Mouse (Mus musculus) thymus, adult 2 months (tissue): ENCODE measurements around the gene Prkce. TPM values are rescaled to one million over a fixed set of nuclear protein-coding genes. Genes with fewer than 3 reads are reported as not detected.

Source experiments
- DNase-seq: peaks from one replicate; pipeline ENCODE4 v3.0.0; 2021
- H3K27ac ChIP-seq: fragments of 200-500 bp; 2 replicates; pipeline ENCODE4 v1.5.1; 2012; ENCODE audit warnings: low read length, control low read depth; ENCODE audit not compliant: control insufficient read depth, insufficient read depth
- H3K27me3 ChIP-seq: fragments of 200-500 bp; 2 replicates; pipeline ENCODE4 v1.6.1; 2012; ENCODE audit warnings: mild to moderate bottlenecking, low read length, moderate library complexity, mixed read lengths; ENCODE audit not compliant: control insufficient read depth, insufficient read depth
- H3K36me3 ChIP-seq: fragments of 200-500 bp; 2 replicates; pipeline ENCODE4 v1.6.1; 2012; ENCODE audit warnings: mild to moderate bottlenecking, low read length, moderate library complexity; ENCODE audit not compliant: control insufficient read depth, insufficient read depth
- H3K4me1 ChIP-seq: fragments of 200-500 bp; replicated peaks from 2 replicates; pipeline ENCODE4 v1.6.1; 2012; ENCODE audit warnings: low read length; ENCODE audit not compliant: control insufficient read depth, insufficient read depth
- H3K4me3 ChIP-seq: fragments of 200-500 bp; 2 replicates; pipeline ENCODE4 v1.5.1; 2012; ENCODE audit warnings: mild to moderate bottlenecking, low read length, control low read depth, moderate library complexity; ENCODE audit not compliant: control insufficient read depth, insufficient read depth
- CTCF ChIP-seq: fragments of 200-500 bp; IDR thresholded peaks from 2 replicates; pipeline ENCODE4 v1.5.1; 2012; ENCODE audit warnings: mild to moderate bottlenecking, control low read depth, low read length, moderate library complexity, borderline replicate concordance; ENCODE audit not compliant: control insufficient read depth, poor library complexity, insufficient read depth; ENCODE audit errors: extremely low read depth
- POLR2A ChIP-seq: fragments of 200-500 bp; IDR thresholded peaks from 2 replicates; pipeline ENCODE4 v1.6.1; 2012; ENCODE audit warnings: mild to moderate bottlenecking, low read length, control low read depth, moderate library complexity; ENCODE audit not compliant: control insufficient read depth, poor library complexity, insufficient read depth; ENCODE audit errors: extremely low read depth
- whole genome bisulfite sequencing: fragments of 180-500 bp; shearing (Covaris S2); methylation state at CpG from one replicate; pipeline ENCODE4 v1.1.7; 2018; 5-methylcytosine and 5-hydroxymethylcytosine counted together
- polyA plus RNA-seq: library from polyadenylated mRNA; depleted of rRNA; stranded (reverse); fragments of >200 nt; gene quantifications from 2 replicates; pipeline ENCODE4 v1.2.3, GENCODE M21; 2012

Gene Prkce
- polyA plus RNA-seq, 1 experiment, result 1.6 TPM

DNA sequence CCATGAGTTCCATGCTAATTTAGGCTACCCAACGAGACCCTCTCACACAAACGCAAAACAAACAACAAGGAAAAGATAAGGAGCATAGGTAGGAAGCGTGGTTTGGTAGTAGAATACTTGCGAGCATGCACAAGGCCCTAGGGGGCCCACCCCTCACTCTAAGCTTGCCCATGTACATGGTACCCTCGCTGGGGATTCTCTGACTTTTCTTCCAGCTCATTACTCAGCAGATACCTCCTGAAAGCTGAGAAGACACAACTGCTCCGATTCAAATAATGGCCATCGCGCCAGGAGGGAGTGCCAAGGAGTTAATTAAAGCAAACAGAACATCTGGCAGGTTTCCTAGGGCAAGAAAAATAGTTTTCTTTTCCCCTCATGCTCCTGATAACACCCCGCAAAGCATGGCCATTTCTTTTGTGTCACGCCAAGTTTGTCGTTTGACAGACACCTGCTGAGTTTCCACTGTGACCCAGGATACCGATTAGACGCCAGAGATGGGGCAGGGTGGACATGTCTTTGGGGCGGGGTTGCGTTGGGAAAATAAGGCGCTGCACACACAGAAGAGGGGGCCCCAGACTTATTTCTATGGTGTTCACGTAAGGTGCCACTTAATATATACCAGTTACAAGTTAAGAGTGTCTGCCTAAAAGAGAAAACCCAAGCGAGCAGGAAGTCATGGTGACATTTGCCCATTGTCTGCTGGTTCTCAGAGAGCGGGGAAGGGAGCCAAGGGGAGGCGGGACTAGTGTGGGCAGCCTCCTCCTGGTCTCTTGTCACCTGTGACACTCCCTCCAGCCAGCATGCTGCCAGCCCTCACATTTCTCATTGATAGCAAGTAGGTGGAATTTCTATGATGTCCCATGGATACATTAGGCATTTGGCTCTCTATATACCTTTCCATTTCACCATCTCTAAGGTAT is 36.2 kb downstream of the Prkce start:
- Histone ChIP-seq H3K27me3 (no peaks in the 10 kb centered on the region), H3K4me1 (peaks cover 15% of the 10 kb centered on the region), H3K36me3 (no peaks in the 10 kb centered on the region), H3K4me3 (no peak overlapping the region), H3K27ac (no peak overlapping the region)
- TF ChIP-seq POLR2A (no peak), CTCF (no peak)
- 81% methylated on average over 20 of the region's 20 CpGs for WGBS
- DNase-seq, result no peak

DNA sequence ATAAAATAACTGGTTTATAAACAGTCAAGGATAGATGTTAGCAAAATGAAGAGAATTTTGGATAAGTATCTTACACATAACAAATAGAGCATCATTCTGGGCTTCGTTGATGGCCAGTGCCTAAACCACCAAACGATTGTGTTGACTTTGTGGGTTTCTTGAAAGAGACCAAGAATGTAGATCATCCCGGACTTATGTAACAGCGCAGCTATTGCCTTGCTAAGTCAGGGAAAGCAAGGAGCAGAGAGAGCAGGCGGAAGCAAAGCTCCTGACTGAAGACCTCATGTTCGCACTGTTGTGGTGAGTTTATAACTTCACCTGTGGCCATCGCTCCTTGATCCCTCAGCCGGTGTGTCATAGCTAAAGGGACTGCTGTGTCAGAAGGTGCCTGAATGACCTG is 38.7 kb downstream of the Prkce start:
- no peak for DNase-seq
- Histone ChIP-seq H3K27ac (no peak overlapping the region), H3K4me1 (peaks cover 15% of the 10 kb centered on the region), H3K27me3 (no peaks in the 10 kb centered on the region), H3K4me3 (no peak overlapping the region; the same call in 1 of the 2 replicates), H3K36me3 (no peaks in the 10 kb centered on the region)
- TF ChIP-seq POLR2A (no peak), CTCF (no peak)
- 8% methylated on average over 8 of the region's 8 CpGs for WGBS

DNA sequence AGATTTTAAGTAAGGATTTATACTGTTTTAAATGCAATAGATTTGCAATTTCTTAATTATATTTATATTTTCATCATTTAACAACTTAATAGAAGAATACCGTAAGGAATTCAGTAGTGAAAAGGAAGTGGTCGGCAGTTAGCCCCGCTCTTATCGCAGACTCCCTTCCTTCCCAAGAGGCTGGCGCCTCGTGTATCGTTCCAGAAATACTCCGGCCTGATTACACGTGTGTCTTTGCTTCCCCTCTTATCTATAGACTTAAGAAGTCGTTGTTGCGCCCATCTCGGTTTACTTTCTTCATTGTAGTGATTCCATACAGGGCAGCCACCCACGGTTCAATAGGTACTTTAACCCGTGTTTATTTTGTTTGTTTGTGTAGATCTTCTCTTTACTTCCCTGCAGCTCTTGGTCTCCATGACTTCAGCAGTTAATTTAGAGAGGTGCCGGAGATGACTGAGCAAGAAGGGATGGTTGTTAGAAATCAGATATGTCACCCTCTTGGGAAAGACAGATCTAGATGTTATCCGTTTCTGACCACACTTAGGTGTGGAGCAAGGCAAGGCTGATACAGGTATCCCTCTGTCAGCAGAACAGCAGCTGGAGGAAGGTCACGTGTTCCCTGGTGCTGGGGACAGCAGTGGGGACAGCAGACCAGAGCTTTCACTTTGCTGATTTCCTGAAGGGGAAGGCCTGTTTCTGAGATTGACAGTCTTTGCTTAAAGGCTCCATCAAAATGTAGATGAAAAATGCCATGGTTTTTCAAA is 40.7 kb downstream of the Prkce start:
- no peaks in the 10 kb centered on the region for H3K36me3 ChIP-seq
- H3K27ac ChIP-seq, result no peak overlapping the region
- no peaks in the 10 kb centered on the region for H3K27me3 ChIP-seq
- WGBS, result 24% methylated on average over 17 of the region's 17 CpGs
- TF ChIP-seq POLR2A (no peak), CTCF (no peak)
- H3K4me3 ChIP-seq, result no peak overlapping the region
- DNase-seq, result no peak
- H3K4me1 ChIP-seq, result peaks cover 15% of the 10 kb centered on the region

DNA sequence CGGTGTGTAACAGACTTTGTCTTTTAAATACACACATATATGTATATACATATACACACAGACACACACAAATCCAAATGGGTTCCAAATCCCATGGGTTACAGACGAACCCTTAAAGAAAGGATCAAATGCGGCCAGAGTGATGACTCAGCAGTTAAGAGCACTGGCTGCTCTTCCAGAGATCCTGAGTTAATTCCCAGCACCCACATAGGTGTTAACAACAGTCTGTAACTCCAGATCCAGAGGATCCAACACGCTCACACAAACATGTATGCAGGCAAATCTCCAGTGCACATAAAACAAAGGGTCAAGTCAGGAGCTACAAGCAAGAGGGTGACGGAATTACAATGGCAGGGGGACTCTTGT is 41.2 kb downstream of the Prkce start:
- no peak overlapping the region for H3K4me3 ChIP-seq
- 80% methylated on average over 5 of the region's 5 CpGs for WGBS

DNA sequence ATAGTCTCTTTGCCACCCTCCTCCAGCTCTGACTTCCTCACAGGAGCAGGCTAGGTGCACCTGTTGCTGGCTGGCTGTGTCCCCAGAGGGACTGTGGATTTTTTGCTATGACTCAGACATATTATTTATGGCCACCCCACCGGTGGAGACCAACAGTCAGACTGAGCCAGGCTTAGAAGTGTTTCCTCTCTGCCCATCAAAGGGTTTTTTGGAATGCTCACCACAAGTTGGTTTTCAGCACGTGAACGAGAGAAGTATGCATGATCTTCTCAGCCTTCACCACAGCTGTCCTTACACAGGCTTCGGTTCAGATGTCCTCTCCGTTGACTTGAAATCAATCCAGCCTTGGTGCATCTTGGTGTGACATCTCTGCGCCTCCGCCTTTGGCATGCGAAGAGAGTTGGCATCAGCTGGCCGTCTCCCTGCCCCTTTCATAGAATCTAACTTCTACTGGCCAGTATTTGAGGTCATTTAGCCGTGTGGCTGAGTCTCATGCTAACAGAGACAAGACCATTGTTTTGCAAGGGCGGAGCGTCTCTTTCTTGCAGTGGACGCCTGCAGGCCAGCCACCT is 42.2 kb downstream of the Prkce start:
- DNase-seq, result no peak
- H3K27ac ChIP-seq, result no peak overlapping the region
- H3K4me1 ChIP-seq, result peaks cover 15% of the 10 kb centered on the region
- TF ChIP-seq CTCF, result no peak
- no peak for TF ChIP-seq POLR2A
- 40% methylated on average over 13 of the region's 13 CpGs for WGBS
- no peaks in the 10 kb centered on the region for H3K36me3 ChIP-seq
- H3K27me3 ChIP-seq, result no peaks in the 10 kb centered on the region
- H3K4me3 ChIP-seq, result no peak overlapping the region

More for the DNA sequence above, 41.2 kb downstream of the Prkce start:
- Histone ChIP-seq H3K27ac (no peak overlapping the region), H3K36me3 (no peaks in the 10 kb centered on the region), H3K4me1 (peaks cover 15% of the 10 kb centered on the region), H3K27me3 (no peaks in the 10 kb centered on the region)
- TF ChIP-seq CTCF, result no peak
- DNase-seq, result no peak

DNA sequence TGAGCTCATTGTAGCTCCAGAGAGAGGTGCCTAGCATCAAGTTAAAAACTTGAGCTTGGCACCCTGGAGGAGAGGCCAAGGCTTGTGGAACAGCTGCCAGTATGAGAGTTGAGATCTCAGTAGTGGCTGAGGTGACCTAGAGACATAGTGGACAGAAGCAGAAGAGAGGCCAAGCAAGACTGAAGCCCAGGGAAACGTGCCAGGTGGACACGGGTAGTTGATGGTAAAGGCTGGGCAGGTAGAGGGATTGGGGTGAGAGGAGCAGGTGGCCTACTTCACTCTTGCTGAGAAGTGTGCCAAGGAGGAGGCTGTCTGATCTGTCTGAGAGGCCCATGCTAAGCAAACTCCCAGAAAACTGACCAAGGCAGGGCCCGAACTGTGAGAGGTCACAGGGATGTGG is 44.6 kb downstream of the Prkce start:
- no peaks in the 10 kb centered on the region for H3K36me3 ChIP-seq
- no peak overlapping the region for H3K27ac ChIP-seq
- 94% methylated on average over 3 of the region's 3 CpGs for WGBS
- TF ChIP-seq POLR2A (no peak), CTCF (no peak)
- no peak overlapping the region for H3K4me3 ChIP-seq
- no peaks in the 10 kb centered on the region for H3K4me1 ChIP-seq
- DNase-seq, result no peak
- H3K27me3 ChIP-seq, result no peaks in the 10 kb centered on the region
